Mouse (Mus musculus): ENCODE measurements at regions not wholly inside any gene's neighbourhood (a gene's known extent, or its start where the extent isn't known, plus 50 kb on each side); places are given as distances from the start of the nearest gene placed in this dataset.

DNA sequence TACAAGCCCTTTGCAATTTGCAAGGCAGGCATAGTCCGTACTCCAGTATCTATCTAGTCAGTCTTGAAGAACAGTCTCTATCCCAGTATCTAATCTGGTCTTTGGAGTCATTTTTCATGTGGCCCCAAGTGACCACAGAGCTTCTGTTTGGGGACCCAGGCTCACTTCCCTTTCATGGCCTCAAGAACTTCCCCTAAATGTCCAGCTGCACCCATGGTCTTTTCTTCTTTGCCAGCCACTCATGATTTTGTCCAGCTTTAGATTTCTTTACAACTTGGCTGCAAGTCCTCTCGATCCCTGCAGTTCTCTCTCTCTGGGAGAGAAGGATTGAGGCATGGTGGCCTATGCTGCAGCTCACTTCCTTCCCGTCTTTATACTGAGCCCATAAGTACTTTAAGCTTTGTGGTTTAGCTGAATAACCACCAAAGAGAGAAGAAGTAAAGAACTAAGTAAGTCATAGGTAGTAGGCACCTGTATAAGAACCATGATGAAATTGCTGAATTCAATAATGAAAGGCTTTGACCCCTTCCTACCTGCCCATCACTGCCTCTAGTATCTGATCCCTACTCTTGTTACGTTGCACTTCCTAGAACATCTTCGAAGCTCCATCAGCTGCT is 62.1 kb upstream of the Cited2 start:
- Histone ChIP-seq H3K79me2 (ENCODE audit: control insufficient read depth, insufficient read depth, low read length) (no peaks in the 10 kb centered on the region), H3K4me3 (ENCODE audit: insufficient read depth, low read depth, low read length) (no peak overlapping the region), H3K9ac (ENCODE audit: low read depth, low read length) (no peak overlapping the region), H3K36me3 (ENCODE audit: control insufficient read depth, insufficient read depth, low read length) (no peaks in the 10 kb centered on the region), H3K4me1 (ENCODE audit: control insufficient read depth, insufficient read depth, low read length) (peaks cover 4% of the 10 kb centered on the region), H3K27ac (replicated peaks; ENCODE audit: insufficient read depth, low read depth, low read length) (no peak overlapping the region), H3K27me3 (ENCODE audit: control insufficient read depth, insufficient read depth, low read length) (no peaks in the 10 kb centered on the region)
- DNase-seq (ENCODE audit: extremely low read depth, low read depth, low spot score) = no peak
- TF ChIP-seq CTCF (IDR thresholded peaks at IDR 0.05; ENCODE audit: low read depth, low read length) = no peak
- no peak for TF ChIP-seq POLR2A (IDR thresholded peaks at IDR 0.05; ENCODE audit: extremely low read depth, insufficient read depth, low read length)
- 88% methylated on average over 5 of the region's 5 CpGs for WGBS

DNA sequence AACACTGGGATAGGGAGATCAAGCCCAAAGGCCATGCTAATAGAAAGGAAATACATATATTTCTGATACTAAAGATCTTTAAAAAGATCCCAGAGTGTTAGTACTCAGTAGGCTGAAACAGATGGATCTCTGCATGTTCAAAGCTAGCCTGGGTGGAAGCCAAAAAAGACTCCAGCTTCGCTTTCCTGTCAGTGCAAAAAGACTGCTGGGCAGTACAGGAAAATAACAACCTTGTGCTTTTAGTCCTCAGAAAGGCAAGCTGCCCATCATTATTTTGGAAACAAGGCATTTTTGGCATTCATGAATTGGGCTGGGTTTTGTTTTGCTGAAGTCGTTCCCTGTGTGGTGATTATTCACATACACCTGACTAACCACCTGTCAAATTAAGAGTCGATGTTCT is 56.9 kb upstream of the Cited2 start:
- H3K27me3 ChIP-seq (ENCODE audit: control insufficient read depth, insufficient read depth, low read length) = no peaks in the 10 kb centered on the region
- peaks cover 5% of the 10 kb centered on the region for H3K4me1 ChIP-seq (ENCODE audit: control insufficient read depth, insufficient read depth, low read length)
- DNase-seq (ENCODE audit: extremely low read depth, low read depth, low spot score) = no peak
- H3K9ac ChIP-seq (ENCODE audit: low read depth, low read length) = no peak overlapping the region
- H3K4me3 ChIP-seq (ENCODE audit: insufficient read depth, low read depth, low read length) = no peak overlapping the region
- WGBS = 84% methylated on average over 3 of the region's 3 CpGs
- no peaks in the 10 kb centered on the region for H3K36me3 ChIP-seq (ENCODE audit: control insufficient read depth, insufficient read depth, low read length)
- H3K27ac ChIP-seq (replicated peaks; ENCODE audit: insufficient read depth, low read depth, low read length) = no peak overlapping the region
- TF ChIP-seq CTCF (IDR thresholded peaks at IDR 0.05; ENCODE audit: low read depth, low read length) (no peak), POLR2A (IDR thresholded peaks at IDR 0.05; ENCODE audit: extremely low read depth, insufficient read depth, low read length) (no peak)
- no peaks in the 10 kb centered on the region for H3K79me2 ChIP-seq (ENCODE audit: control insufficient read depth, insufficient read depth, low read length)

DNA sequence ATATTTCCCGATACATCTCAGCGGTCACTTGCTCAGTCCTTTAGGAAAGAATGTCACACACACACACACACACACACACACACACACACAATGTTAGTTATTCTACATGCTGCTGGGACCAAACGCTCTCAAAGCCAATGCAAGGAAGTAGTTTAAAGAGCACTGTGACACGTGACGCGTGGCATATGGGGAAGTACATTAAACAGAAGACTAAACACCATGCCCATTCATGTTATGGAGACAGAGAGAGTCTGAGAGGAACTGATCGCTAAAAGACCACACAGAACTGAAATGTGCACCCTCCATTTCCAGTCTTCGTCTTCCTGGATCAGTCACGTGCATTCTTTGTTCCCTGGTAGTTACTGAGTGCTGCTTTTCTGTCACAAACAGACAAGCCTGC is 53.6 kb upstream of the Cited2 start:
- H3K79me2 ChIP-seq (ENCODE audit: control insufficient read depth, insufficient read depth, low read length) = no peaks in the 10 kb centered on the region

More for the DNA sequence above, 53.6 kb upstream of the Cited2 start:
- DNase-seq (ENCODE audit: extremely low read depth, low read depth, low spot score) = no peak
- H3K27me3 ChIP-seq (ENCODE audit: control insufficient read depth, insufficient read depth, low read length) = no peaks in the 10 kb centered on the region
- no peak overlapping the region for H3K27ac ChIP-seq (replicated peaks; ENCODE audit: insufficient read depth, low read depth, low read length)
- no peak overlapping the region for H3K4me3 ChIP-seq (ENCODE audit: insufficient read depth, low read depth, low read length)
- H3K9ac ChIP-seq (ENCODE audit: low read depth, low read length) = no peak overlapping the region
- TF ChIP-seq POLR2A (IDR thresholded peaks at IDR 0.05; ENCODE audit: extremely low read depth, insufficient read depth, low read length) = no peak
- TF ChIP-seq CTCF (IDR thresholded peaks at IDR 0.05; ENCODE audit: low read depth, low read length) = no peak
- 90% methylated on average over 9 of the region's 9 CpGs for WGBS
- H3K36me3 ChIP-seq (ENCODE audit: control insufficient read depth, insufficient read depth, low read length) = no peaks in the 10 kb centered on the region
- H3K4me1 ChIP-seq (ENCODE audit: control insufficient read depth, insufficient read depth, low read length) = peaks cover 9% of the 10 kb centered on the region
